Mouse (Mus musculus) urinary bladder, adult 2 months (tissue): ENCODE measurements around the gene Ccdc125. TPM values are rescaled to one million over a fixed set of nuclear protein-coding genes. Genes with fewer than 3 reads are reported as not detected.
"Not testable (repeated sequence)": the region's sequence is repeated elsewhere in the genome, so short reads cannot be mapped to it uniquely, and the experiment has no call there.

Experiments
- DNase-seq: peaks from one replicate; pipeline ENCODE4 v3.0.0; 2022; ENCODE audit warnings: low spot score
- polyA plus RNA-seq: library from polyadenylated mRNA; depleted of rRNA; stranded (reverse); fragments of >200 nt; gene quantifications from 2 replicates; pipeline ENCODE4 v1.2.3, GENCODE M21; 2012; rRNA removed

The Ccdc125 gene
- polyA plus RNA-seq, 1 experiment, result 9.1 TPM

DNA sequence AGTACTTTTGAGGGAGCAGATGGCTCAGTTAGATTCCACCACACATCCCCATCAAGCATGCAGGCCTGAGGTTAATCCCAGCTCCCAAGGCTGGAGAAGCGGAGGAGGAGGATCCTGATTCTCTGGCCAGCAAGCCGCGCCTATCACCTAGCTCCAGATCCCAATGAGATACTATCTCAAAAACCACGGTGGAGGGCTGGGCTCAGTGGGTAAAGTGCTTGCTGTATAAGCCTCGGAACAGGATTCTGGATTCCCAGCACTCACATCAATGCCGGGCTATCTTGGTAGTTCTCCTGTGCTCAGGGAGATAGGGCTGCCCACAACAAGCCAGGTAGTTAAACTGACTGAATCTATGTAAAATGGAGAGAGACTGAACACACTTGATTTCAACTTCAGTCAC, 46.0 kb downstream of the Ccdc125 start:
- no peak for DNase-seq

DNA sequence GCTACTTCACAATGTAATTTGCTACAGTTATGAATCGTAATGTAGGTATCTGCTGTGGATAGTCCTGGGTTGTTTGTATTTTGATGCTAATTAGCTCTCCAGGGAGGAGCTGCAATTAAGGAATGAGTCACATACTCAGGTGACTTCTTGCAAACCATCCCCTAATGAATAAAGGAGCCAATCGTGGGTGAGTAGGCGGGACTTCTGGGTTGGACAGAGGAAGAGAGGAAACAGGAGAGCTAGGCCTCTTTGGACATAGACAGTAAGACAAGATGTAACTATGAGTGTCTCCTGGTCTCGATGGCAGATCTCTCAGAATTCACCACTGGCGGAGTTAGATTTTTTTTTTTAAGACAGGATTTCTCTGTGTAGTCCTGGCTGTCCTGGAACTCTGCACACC, 52.1 kb downstream of the Ccdc125 start:
- DNase-seq, result no peak

DNA sequence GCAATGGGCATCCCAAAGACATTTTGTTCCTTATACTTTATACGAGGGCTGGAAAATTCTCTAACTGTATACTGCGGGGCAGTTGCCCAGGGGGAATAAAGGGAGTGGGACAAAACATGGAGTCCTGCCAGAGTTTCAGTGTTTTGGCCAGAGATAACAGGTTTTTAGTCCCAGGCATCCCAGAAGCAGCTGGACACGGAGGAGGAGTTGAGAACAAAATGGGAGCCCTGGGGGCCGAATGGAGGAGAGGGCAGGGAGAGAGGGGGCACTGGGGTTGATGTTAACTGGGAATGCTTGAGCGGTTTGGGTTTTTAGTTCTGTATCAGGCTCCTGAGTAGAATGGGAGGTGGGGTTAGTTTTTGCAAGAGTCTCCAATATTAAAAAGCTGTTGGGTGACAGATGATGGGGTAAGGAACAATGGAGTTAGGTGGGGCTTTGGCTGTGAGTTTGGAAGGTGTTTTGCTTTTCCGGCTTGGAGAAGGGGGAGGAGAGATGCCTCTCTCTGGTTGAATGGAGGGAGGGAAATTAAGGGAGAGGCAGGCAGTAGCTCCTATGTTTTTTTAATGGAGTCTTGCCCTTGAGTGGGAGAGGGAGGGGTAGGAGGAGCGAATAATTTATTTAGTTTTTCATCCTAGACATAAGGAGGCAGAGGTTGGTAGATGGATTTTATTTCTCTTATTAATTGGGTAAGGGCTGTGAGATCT, 54.7 kb downstream of the Ccdc125 start:
- no peak for DNase-seq

DNA sequence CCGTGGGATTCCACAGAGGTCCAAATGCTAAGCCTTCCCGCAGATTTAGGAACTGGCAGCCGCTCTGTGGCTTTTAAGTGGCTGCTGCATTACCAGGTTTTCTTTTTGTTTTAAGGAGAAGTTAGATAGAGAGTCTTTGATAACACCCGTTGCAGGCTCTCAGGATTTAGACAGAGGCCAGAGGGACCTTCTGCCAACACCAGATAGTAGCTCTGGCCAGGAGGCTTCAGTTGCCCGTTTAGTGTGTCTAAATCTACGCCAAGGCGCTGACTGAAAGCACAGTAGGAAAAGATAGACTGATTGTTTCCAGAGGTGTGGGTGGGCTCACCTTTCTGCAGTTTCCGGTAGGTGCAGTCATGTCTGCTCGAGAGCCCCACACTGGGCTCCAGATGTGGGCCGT, 55.7 kb downstream of the Ccdc125 start:
- DNase-seq, result no peak

DNA sequence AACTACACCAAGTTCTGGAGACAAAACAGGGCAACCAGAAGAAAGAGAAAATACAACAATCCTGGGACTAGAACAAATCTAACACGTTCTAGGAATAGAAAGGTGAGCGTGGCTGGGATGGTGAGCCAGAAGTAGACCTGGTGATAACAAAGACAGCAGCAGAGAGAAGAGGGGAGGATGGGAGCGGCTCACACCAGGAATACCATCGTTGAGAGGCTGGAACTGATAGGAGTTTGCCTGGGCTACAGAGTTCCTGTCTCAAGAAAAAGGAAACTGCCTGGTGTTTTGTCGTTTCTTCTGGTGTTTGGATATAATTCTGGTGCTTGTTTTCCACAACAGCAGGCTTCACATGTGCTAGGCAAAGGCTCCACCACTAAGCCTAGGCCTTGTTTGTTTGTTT, 58.6 kb downstream of the Ccdc125 start:
- no peak for DNase-seq

DNA sequence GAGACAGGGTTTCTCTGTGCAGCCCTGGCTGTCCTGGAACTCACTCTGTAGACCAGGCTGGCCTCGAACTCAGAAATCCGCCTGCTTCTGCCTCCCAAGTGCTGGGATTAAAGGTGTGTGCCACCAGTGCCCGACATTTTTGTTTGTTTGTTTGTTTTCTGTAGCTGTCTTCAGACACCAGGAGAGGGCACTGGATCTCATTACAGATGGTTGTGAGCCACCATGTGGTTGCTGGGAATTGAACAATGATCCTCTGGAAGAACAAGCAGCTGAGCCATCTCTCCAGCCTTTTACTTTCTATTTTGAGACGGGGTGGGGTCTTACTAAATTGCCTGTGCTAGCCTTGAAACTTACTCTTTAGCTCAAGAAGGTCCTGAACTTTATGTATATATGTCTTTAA, 59.0 kb downstream of the Ccdc125 start:
- not testable (repeated sequence) for DNase-seq

DNA sequence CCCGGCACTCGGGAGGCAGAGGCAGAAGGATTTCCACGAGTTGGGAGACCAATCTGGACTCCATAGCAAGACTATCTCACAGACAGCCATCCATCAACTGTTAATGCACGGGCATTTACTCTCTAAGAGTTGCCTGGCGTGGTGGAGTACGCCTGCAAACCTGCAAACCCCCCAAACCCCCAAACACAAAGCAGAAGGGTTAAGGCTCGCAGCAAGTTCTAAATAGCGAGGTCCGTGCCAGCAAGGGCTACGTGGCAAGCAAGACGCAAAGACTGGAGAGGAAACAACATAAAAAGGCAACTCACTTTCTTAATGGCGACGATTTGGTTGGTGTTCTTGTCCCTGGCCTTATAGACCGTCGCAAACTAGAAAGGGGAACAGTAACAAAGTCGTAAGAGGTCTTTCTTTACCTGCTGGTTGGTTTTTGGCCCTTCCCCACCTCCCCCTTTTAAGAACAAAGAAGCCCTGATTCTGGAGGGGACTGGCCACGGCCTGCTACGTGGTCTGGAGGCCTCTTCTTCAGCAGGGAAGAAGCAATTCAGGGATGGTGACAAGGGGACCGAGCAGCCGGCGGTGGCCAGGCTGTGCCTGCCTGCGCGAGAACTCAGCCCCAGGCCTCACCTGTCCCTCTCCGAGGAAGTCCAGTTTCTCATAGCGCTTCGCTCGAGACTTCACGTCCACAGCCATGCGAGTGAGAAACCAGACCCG, 60.8 kb downstream of the Ccdc125 start:
- no peak for DNase-seq

DNA sequence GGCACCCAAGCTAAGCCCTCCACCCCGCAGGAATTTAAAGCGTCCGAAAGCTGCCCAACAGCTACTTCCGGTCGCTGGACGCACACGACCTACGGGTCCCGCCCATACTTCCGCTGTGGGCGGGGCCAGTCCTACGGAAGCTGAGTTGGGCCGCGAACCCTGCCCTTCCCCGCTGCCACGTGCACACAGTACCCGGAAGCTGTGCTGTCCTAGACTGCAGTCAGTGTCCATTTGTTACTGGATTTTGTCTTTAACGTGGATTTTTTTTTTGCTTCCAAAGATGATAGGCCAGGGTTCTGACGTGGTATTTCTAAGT, 61.3 kb downstream of the Ccdc125 start, which contains the start of gene Cdk7:
Gene Cdk7 (minus strand): TSS at position 79 of the 316 bp plus-strand sequence.
- DNase-seq, result peak; percentile 82

DNA sequence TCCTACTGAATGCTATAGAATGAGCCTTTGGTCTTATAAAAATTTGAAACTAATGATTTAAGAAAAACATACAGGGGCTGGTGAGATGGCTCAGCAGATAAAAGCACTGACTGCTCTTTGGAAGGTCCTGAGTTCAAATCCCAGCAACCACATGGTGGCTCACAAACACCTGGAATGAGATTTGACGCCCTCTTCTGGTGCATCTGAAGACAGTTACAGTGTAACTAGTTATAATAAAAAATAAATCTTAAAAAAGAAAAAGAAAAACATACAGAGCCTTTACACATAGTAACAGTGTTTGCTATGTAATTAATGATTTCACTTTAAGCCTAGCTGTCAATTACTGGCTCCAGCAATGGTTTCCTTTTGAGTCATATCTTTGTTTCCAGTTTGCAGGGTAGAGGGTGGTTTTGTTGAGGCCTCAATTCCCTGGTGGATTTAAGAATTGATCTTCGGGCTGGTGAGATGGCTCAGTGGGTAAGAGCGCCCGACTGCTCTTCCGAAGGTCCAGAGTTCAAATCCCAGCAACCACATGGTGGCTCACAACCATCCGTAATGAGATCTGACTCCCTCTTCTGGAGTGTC, 62.0 kb downstream of the Ccdc125 start:
- DNase-seq, result not testable (repeated sequence)

DNA sequence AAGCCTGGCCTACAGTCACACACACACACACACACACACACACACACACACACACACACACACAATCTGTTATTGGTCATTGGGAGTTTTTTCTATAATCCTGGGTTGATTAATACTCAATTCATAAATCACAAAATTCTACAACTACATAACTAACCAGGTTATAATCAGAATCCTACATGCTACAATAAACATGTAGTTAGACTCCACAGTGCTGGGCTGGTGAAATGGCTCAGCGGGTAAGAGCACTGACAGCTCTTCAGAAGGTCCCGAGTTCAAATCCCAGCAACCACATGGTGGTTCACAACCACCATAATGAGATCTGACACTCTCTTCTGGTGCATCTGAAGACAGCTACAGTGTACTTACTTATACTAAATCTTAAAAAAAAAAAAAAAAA, 63.2 kb downstream of the Ccdc125 start:
- no peak for DNase-seq

DNA sequence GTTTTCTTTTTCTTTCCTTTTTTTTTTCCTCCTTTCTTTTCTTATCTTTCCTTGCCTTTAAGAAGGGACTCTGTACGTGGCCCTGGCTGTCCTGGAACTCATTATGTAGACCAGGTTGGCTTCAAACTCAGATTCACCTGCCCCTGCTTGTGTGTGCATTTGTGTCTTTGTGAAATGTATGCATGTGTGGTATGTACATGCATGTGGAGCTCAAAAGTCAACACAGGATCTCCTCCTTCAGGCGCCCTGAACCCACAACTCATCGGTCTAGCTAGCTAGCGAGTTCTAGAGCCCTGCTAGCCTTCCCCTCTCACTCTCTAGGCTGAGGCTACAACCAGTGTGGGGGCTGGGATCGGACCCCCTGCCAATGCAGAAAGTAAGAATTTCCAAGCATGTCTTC, 73.3 kb downstream of the Ccdc125 start:
- no peak for DNase-seq

DNA sequence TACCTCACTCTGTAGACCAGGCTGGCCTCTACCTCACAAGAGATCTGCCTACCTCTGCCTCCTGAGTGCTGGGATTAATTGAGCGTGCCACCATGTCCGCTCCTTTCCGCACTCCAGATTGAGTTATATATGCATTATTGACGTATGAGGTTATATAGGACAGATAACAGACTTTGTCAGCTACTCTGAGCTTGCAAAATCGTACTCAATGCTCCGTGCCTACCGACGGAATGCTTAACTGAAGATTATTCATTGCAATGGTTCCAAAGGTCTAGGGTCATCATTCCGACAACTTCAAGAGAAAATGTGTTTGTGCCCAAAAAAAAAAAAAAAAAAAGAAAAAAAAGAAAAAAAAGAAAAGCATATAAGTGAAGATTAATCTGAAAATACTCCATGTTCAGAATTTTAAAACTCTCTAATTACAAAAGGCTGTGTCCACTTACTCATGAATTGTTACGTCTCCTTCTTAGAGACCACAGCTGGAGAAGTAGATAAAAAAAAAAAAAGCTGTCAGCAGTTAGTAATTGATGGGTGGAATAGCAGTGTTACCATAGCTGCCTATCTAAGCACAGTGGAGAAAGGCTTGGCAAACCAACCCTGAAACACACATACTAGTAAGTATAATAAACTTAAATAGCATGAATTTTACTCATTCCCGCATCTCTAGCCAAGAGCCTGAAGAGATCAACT, 74.0 kb downstream of the Ccdc125 start:
- DNase-seq, result no peak

DNA sequence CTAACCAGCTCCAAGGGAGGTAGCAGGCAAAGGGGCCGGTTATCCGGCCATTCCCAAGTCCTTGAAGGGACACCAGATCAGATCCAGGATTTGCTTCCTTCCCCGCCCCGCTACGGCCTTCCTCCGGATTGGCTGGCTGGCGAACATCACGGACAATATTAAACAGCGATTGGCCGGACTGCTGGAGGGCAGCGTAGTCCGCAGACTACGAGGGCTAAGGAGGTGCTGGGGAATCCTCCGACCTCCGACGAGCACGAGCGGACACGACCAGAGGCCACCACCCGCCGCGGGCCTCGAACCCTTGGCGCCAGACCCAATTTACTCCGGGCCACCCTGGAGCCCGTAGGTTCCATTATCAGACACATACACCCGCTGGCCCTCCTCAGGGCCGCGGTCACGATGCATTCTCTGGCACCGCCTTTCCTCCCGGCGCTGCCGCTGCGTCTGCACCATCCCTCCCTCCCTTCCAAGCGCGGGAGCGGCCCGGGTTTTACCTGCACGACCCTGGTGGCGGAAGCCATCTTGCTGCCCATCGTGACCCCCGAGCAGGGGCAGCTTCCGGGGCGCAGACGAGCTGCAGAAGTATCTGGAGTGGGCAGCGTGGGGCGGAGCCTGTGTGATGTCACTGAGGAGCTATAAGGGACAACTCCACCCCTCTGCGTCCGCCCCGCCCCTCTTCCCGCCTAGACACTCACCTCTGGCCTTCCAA, 74.7 kb downstream of the Ccdc125 start, which contains the start of gene Mrps36:
Gene Mrps36 (minus strand): TSS at position 624 of the 709 bp plus-strand sequence.
- peak; percentile 82 for DNase-seq

DNA sequence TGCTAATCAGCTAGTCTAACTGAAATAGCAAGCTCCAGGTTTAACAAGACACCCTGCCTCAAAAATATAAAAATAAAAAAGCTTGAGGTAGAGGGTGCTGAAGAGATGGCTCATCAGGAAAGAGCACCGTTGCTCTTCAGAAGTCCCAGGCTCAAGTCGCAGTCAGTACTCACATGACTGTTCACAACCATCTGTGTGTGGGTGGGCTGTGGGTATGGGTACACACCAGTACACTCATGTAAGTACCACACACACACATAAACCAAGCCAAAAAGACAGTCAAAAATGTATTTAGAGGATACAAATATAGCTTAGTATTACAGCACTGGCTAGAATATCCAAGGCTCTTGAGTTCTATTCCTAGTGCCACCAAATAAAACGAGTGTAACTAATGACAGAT, 76.6 kb downstream of the Ccdc125 start:
- no peak for DNase-seq

Other genes starting within 250 kb of the Ccdc125 start
- gene Naip1, start 216.8 kb upstream of the Ccdc125 start, polyA plus RNA-seq, result 0.04 and 0.07 TPM in 2 replicates
- 38.1 and 46.5 TPM in 2 replicates for gene Gtf2h2, start 177.1 kb upstream of the Ccdc125 start, polyA plus RNA-seq
- 10.0 and 11.1 TPM in 2 replicates for gene Ocln, start 117.0 kb upstream of the Ccdc125 start, polyA plus RNA-seq
- gene Marveld2, start 52.7 kb upstream of the Ccdc125 start, polyA plus RNA-seq, result 13.9 and 14.9 TPM in 2 replicates
- gene Ak6, start 18.7 kb upstream of the Ccdc125 start, polyA plus RNA-seq, result 122 and 135 TPM in 2 replicates
- 13.9 and 14.5 TPM in 2 replicates for gene Rad17, start 18.7 kb upstream of the Ccdc125 start, polyA plus RNA-seq
- 8.3 and 8.7 TPM in 2 replicates for gene Taf9, start 18.1 kb upstream of the Ccdc125 start, polyA plus RNA-seq
- 27.4 and 33.6 TPM in 2 replicates for gene Cdk7, start 61.2 kb downstream of the Ccdc125 start, polyA plus RNA-seq
- 75.0 and 84.5 TPM in 2 replicates for gene Mrps36, start 74.9 kb downstream of the Ccdc125 start, polyA plus RNA-seq
- gene Cenph, start 106.2 kb downstream of the Ccdc125 start, polyA plus RNA-seq, result 0.88 and 1.6 TPM in 2 replicates
- 3.1 and 3.2 TPM in 2 replicates for gene Ccnb1, start 116.9 kb downstream of the Ccdc125 start, polyA plus RNA-seq
- gene Slc30a5, start 163.7 kb downstream of the Ccdc125 start, polyA plus RNA-seq, result 44.7 and 48.8 TPM in 2 replicates